17 mouse cellular contexts compared by ENCODE assay signal in the genomic region with DNA sequence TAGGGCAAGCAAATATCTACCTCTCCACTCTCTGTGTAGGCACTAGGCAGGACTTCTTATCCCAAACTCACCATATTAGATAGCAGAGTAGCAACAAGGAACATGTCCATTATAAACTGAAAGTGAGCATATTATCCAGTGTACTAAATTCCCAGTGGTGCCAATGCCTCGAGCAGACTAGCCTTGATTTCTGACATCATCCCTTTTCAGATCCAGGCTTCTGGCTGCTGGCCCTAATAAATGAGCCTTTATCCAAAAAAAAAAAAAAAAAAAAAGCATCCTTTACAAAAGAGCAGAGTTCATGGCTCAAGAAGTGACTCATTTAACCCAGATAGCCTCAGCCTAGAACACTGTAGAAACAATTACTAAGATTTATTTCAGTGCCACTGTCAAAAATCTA.
"Had no signal": no experiment of that assay in that cellular context is flagged by ENCODE, and none has a peak within 500 bp of the region (broad histone marks: within the 10 kb centered on the region; RNA-seq: fewer than 3 reads in every experiment).

No protein-coding gene starts in this region.

- H3K27me3 ChIP-seq: limb, embryonic 12.5 days; liver, embryonic 13.5 days; lung, embryonic 15.5 days; megakaryocyte, embryonic 14.5 days; neural tube, embryonic 13.5 days; stomach, embryonic 15.5 days had no signal

- H3K9me3 ChIP-seq: limb, embryonic 12.5 days; liver, embryonic 13.5 days; lung, embryonic 15.5 days; neural tube, embryonic 13.5 days; stomach, embryonic 15.5 days had no signal

- H3K4me1 ChIP-seq: limb, embryonic 12.5 days; liver, embryonic 13.5 days; lung, embryonic 15.5 days; megakaryocyte, embryonic 14.5 days; stomach, embryonic 15.5 days had no signal

- DNase-seq: kidney, adult 9 months; kidney, postnatal 36 days; layer of hippocampus, adult 9-11 months; liver; liver, embryonic 13.5 days; liver, postnatal 0 days; lung, postnatal 14 days; retina, postnatal 1 day; right cerebral cortex, postnatal 4 days had no signal

- H3K27ac ChIP-seq: kidney, postnatal 0 days; limb, embryonic 12.5 days; liver, embryonic 13.5 days; lung, embryonic 15.5 days; macrophage; neural tube, embryonic 13.5 days; stomach, embryonic 15.5 days had no signal

- H3K9ac ChIP-seq: limb, embryonic 12.5 days; liver, embryonic 13.5 days; liver, postnatal 0 days; lung, embryonic 15.5 days; neural tube, embryonic 13.5 days; stomach, embryonic 15.5 days had no signal

- H3K4me2 ChIP-seq: limb, embryonic 12.5 days; liver, embryonic 13.5 days; lung, embryonic 15.5 days; midbrain, embryonic 11.5 days; neural tube, embryonic 13.5 days; stomach, embryonic 15.5 days had no signal

- H3K36me3 ChIP-seq: limb, embryonic 12.5 days; liver, embryonic 13.5 days; lung, embryonic 15.5 days; neural tube, embryonic 13.5 days; stomach, embryonic 15.5 days had no signal

- H3K4me3 ChIP-seq: limb, embryonic 12.5 days; liver, embryonic 13.5 days; lung, embryonic 15.5 days; megakaryocyte, embryonic 14.5 days; neural tube, embryonic 13.5 days; stomach, embryonic 15.5 days had no signal

- ATAC-seq: liver, postnatal 0 days had no signal
